Mouse (Mus musculus) splenic B cell, adult 2 months (primary cell): ENCODE data around the gene Olfr524.

ENCODE experiments used
- DNase-seq: peaks from one replicate; pipeline ENCODE4 v3.0.0-alpha.2; 2011; ENCODE audit warnings: low read depth, low spot score
- H3K27me3 ChIP-seq: 2 replicates; pipeline ENCODE4 v1.6.1; 2012; ENCODE audit warnings: mild to moderate bottlenecking, low read length, moderate library complexity, mixed read lengths; ENCODE audit not compliant: control insufficient read depth, poor library complexity, insufficient read depth, severe bottlenecking
- H3K36me3 ChIP-seq: 2 replicates; pipeline ENCODE4 v1.6.1; 2012; ENCODE audit warnings: mild to moderate bottlenecking, low read length, moderate library complexity, mixed read lengths; ENCODE audit not compliant: control insufficient read depth, poor library complexity, insufficient read depth, severe bottlenecking

Gene Olfr524

GRCm38 (mm10) chr7:140205864-140206263 lies at the start of gene Olfr524:
TSS of gene Olfr524 (minus strand) at chr7:140205964.
- Histone ChIP-seq H3K36me3 (no peaks in the 10 kb centered on the region), H3K27me3 (no peaks in the 10 kb centered on the region)
- DNase-seq: no peak

- Histone ChIP-seq H3K36me3 (no peaks in the 10 kb centered on the region), H3K27me3 (no peaks in the 10 kb centered on the region)
- no peak for DNase-seq
These were observed 48.1 kb upstream of the Olfr524 start for GRCm38 (mm10) chr7:140253780-140254299.

- no peaks in the 10 kb centered on the region for H3K27me3 ChIP-seq
- DNase-seq: no peak
- H3K36me3 ChIP-seq: no peaks in the 10 kb centered on the region
These were observed 41.5 kb upstream of the Olfr524 start, which contains the start of gene 5830411N06Rik for GRCm38 (mm10) chr7:140247216-140247615. TSS of gene 5830411N06Rik (plus strand) at chr7:140247284.

- H3K27me3 ChIP-seq: no peaks in the 10 kb centered on the region
- DNase-seq: no peak
These were observed 27.9 kb upstream of the Olfr524 start for GRCm38 (mm10) chr7:140233696-140234095.

GRCm38 (mm10) chr7:140231026-140231425 lies 25.3 kb upstream of the Olfr524 start:
- no peaks in the 10 kb centered on the region for H3K27me3 ChIP-seq
- H3K36me3 ChIP-seq: no peaks in the 10 kb centered on the region
- DNase-seq: no peak

More at GRCm38 (mm10) chr7:140233696-140234095, 27.9 kb upstream of the Olfr524 start:
- no peaks in the 10 kb centered on the region for H3K36me3 ChIP-seq

GRCm38 (mm10) chr7:140228476-140228875 lies 22.7 kb upstream of the Olfr524 start:
- Histone ChIP-seq H3K27me3 (no peaks in the 10 kb centered on the region), H3K36me3 (no peaks in the 10 kb centered on the region)
- DNase-seq: no peak

- DNase-seq: no peak
- H3K36me3 ChIP-seq: no peaks in the 10 kb centered on the region
These were observed 18.4 kb upstream of the Olfr524 start for GRCm38 (mm10) chr7:140224209-140224608.

GRCm38 (mm10) chr7:140220375-140220774 lies 14.6 kb upstream of the Olfr524 start:
- Histone ChIP-seq H3K27me3 (no peaks in the 10 kb centered on the region), H3K36me3 (no peaks in the 10 kb centered on the region)
- DNase-seq: no peak

More at GRCm38 (mm10) chr7:140224209-140224608, 18.4 kb upstream of the Olfr524 start:
- no peaks in the 10 kb centered on the region for H3K27me3 ChIP-seq

- no peak for DNase-seq
- no peaks in the 10 kb centered on the region for H3K27me3 ChIP-seq
- H3K36me3 ChIP-seq: no peaks in the 10 kb centered on the region
These were observed 13.5 kb upstream of the Olfr524 start for GRCm38 (mm10) chr7:140219268-140219667.

- H3K36me3 ChIP-seq: no peaks in the 10 kb centered on the region
- H3K27me3 ChIP-seq: no peaks in the 10 kb centered on the region
- no peak for DNase-seq
These were observed 12.2 kb upstream of the Olfr524 start, which contains the start of gene Cd163l1 for GRCm38 (mm10) chr7:140217967-140218366. TSS of gene Cd163l1 (plus strand) at chr7:140218267.

- no peaks in the 10 kb centered on the region for H3K36me3 ChIP-seq
- H3K27me3 ChIP-seq: no peaks in the 10 kb centered on the region
- DNase-seq: no peak
These were observed 8.1 kb upstream of the Olfr524 start for GRCm38 (mm10) chr7:140213841-140214240.

GRCm38 (mm10) chr7:140208677-140209076 lies 2.9 kb upstream of the Olfr524 start:
- DNase-seq: no peak
- no peaks in the 10 kb centered on the region for H3K36me3 ChIP-seq
- no peaks in the 10 kb centered on the region for H3K27me3 ChIP-seq

- Histone ChIP-seq H3K36me3 (no peaks in the 10 kb centered on the region), H3K27me3 (no peaks in the 10 kb centered on the region)
- no peak for DNase-seq
These were observed 2.4 kb upstream of the Olfr524 start for GRCm38 (mm10) chr7:140208153-140208552.

GRCm38 (mm10) chr7:140206904-140207303 lies 1.1 kb upstream of the Olfr524 start:
- H3K27me3 ChIP-seq: no peaks in the 10 kb centered on the region
- DNase-seq: no peak

GRCm38 (mm10) chr7:140201090-140201489 lies 4.7 kb downstream of the Olfr524 start:
- no peak for DNase-seq
- H3K27me3 ChIP-seq: no peaks in the 10 kb centered on the region

More at GRCm38 (mm10) chr7:140206904-140207303, 1.1 kb upstream of the Olfr524 start:
- H3K36me3 ChIP-seq: no peaks in the 10 kb centered on the region

GRCm38 (mm10) chr7:140196002-140196401 lies 9.8 kb downstream of the Olfr524 start:
- H3K27me3 ChIP-seq: no peaks in the 10 kb centered on the region
- DNase-seq: no peak
- H3K36me3 ChIP-seq: no peaks in the 10 kb centered on the region

More at GRCm38 (mm10) chr7:140201090-140201489, 4.7 kb downstream of the Olfr524 start:
- H3K36me3 ChIP-seq: no peaks in the 10 kb centered on the region
